Mouse (Mus musculus): Measurements from ENCODE around the gene Med27.
A peak's percentile ranks its signal among the peaks of the same experiment; 100 is the strongest.
"Not testable (repeated sequence)": the region's sequence is repeated elsewhere in the genome, so short reads cannot be mapped to it uniquely, and the experiment has no call there.

The Med27 gene

GRCm38 (mm10) chr2:29519402-29519801 lies 172.8 kb downstream of the Med27 start:
- no peak for DNase-seq (ENCODE audit: low spot score in 2 of 2)

GRCm38 (mm10) chr2:29520206-29520605 lies 173.6 kb downstream of the Med27 start:
- no peak for DNase-seq (ENCODE audit: low spot score in 2 of 2)

- no peak for DNase-seq (ENCODE audit: low spot score in 2 of 2)
These were observed 174.9 kb downstream of the Med27 start for GRCm38 (mm10) chr2:29521486-29521885.

GRCm38 (mm10) chr2:29523918-29524811 lies 177.5 kb downstream of the Med27 start:
- DNase-seq (ENCODE audit: low spot score in 2 of 2), result peak in 1 of 2 experiments; percentile 69

- DNase-seq (ENCODE audit: low spot score in 2 of 2), result no peak
These were observed 178.7 kb downstream of the Med27 start for GRCm38 (mm10) chr2:29525273-29525805.

GRCm38 (mm10) chr2:29526266-29526665 lies 179.6 kb downstream of the Med27 start:
- peak in 1 of 2 experiments; percentile 61 for DNase-seq (ENCODE audit: low spot score in 2 of 2)

- not testable (repeated sequence) for DNase-seq (ENCODE audit: low spot score in 2 of 2)
These were observed 180.9 kb downstream of the Med27 start for GRCm38 (mm10) chr2:29527480-29527879.

GRCm38 (mm10) chr2:29528811-29529210 lies 182.2 kb downstream of the Med27 start:
- no peak for DNase-seq (ENCODE audit: low spot score in 2 of 2)

GRCm38 (mm10) chr2:29529788-29530187 lies 183.2 kb downstream of the Med27 start:
- not testable (repeated sequence) for DNase-seq (ENCODE audit: low spot score in 2 of 2)

GRCm38 (mm10) chr2:29532173-29532572 lies 185.6 kb downstream of the Med27 start:
- no peak for DNase-seq (ENCODE audit: low spot score in 2 of 2)

- DNase-seq (ENCODE audit: low spot score in 2 of 2), result no peak
These were observed 186.3 kb downstream of the Med27 start for GRCm38 (mm10) chr2:29532921-29533320.

GRCm38 (mm10) chr2:29535566-29536244 lies 189.1 kb downstream of the Med27 start:
- DNase-seq (ENCODE audit: low spot score in 2 of 2), result no peak

GRCm38 (mm10) chr2:29536481-29536880 lies 189.9 kb downstream of the Med27 start:
- DNase-seq (ENCODE audit: low spot score in 2 of 2), result no peak

GRCm38 (mm10) chr2:29537334-29537733 lies 190.7 kb downstream of the Med27 start:
- DNase-seq (ENCODE audit: low spot score in 2 of 2), result no peak

- no peak for DNase-seq (ENCODE audit: low spot score in 2 of 2)
These were observed 195.4 kb downstream of the Med27 start for GRCm38 (mm10) chr2:29542039-29542438.

- no peak for DNase-seq (ENCODE audit: low spot score in 2 of 2)
These were observed 200.0 kb downstream of the Med27 start for GRCm38 (mm10) chr2:29546571-29546970.

GRCm38 (mm10) chr2:29551816-29552585 lies 205.4 kb downstream of the Med27 start:
- no peak for DNase-seq (ENCODE audit: low spot score in 2 of 2)

- DNase-seq (ENCODE audit: low spot score in 2 of 2), result peak in 1 of 2 experiments; percentile 58
These were observed 207.5 kb downstream of the Med27 start for GRCm38 (mm10) chr2:29553945-29554634.

GRCm38 (mm10) chr2:29558561-29558960 lies 211.9 kb downstream of the Med27 start:
- DNase-seq (ENCODE audit: low spot score in 2 of 2), result no peak

- no peak for DNase-seq (ENCODE audit: low spot score in 2 of 2)
These were observed 213.3 kb downstream of the Med27 start for GRCm38 (mm10) chr2:29559955-29560354.

- peak; percentile 43 to 86 for DNase-seq (ENCODE audit: low spot score in 2 of 2)
These were observed 214.8 kb downstream of the Med27 start for GRCm38 (mm10) chr2:29561468-29561867.
